Mouse (Mus musculus) midbrain, embryonic 13.5 days (tissue): ENCODE data around the gene Anapc11. TPM values are rescaled to one million over a fixed set of nuclear protein-coding genes. Genes with fewer than 3 reads are reported as not detected.

ENCODE experiments used
- ATAC-seq: fragments of 200-750 bp; cut with Nextera tagmentation; 2 replicates; pipeline ENCODE4 v1.8.0; 2017; ENCODE audit warnings: mild to moderate bottlenecking, moderate TSS enrichment, moderate library complexity
- H3K27ac ChIP-seq: fragments of 300-500 bp; sonication (generic); 2 replicates; pipeline ENCODE4 v1.5.1; 2015; ENCODE audit warnings: inconsistent platforms, mild to moderate bottlenecking, moderate library complexity
- H3K27me3 ChIP-seq: fragments of 300-500 bp; sonication (generic); 2 replicates; pipeline ENCODE4 v1.6.1; 2015; ENCODE audit warnings: mild to moderate bottlenecking, inconsistent platforms
- H3K36me3 ChIP-seq: fragments of 300-500 bp; sonication (generic); 2 replicates; pipeline ENCODE4 v1.6.1; 2015; ENCODE audit warnings: mild to moderate bottlenecking, inconsistent platforms
- H3K4me1 ChIP-seq: fragments of 300-500 bp; sonication (generic); replicated peaks from 2 replicates; pipeline ENCODE4 v1.6.1; 2015; ENCODE audit warnings: inconsistent platforms
- H3K4me2 ChIP-seq: fragments of 300-500 bp; sonication (generic); replicated peaks from 2 replicates; pipeline ENCODE4 v1.6.1; 2015; ENCODE audit warnings: moderate library complexity, mild to moderate bottlenecking, inconsistent platforms
- H3K4me3 ChIP-seq: fragments of 300-500 bp; sonication (generic); replicated peaks from 2 replicates; pipeline ENCODE4 v1.5.1; 2015; ENCODE audit warnings: mild to moderate bottlenecking, inconsistent platforms
- H3K9ac ChIP-seq: fragments of 300-500 bp; sonication (generic); replicated peaks from 2 replicates; pipeline ENCODE4 v1.6.1; 2015; ENCODE audit warnings: mild to moderate bottlenecking, inconsistent platforms
- H3K9me3 ChIP-seq: fragments of 300-500 bp; sonication (generic); 2 replicates; pipeline ENCODE4 v1.6.1; 2016; ENCODE audit warnings: mild to moderate bottlenecking, inconsistent platforms
- WGBS: fragments of 180-500 bp; shearing (Covaris S2); methylation state at CpG from one replicate; pipeline ENCODE4 v1.1.7; 2015; 5-methylcytosine and 5-hydroxymethylcytosine counted together
- polyA plus RNA-seq: library from polyadenylated mRNA; unstranded; fragments of >200 nt; fragmentation: Nextera tagmentation; extraction: Ambion mirVana; gene quantifications from 2 replicates; pipeline ENCODE4 v1.2.1, GENCODE M21; 2015

The Anapc11 gene
- polyA plus RNA-seq, 1 experiment from 2014 or later, result 183 TPM

- H3K4me1 ChIP-seq, result peaks cover 31% of the 10 kb centered on the region
- H3K4me3 ChIP-seq, result peak within 1 kb of the TSS; percentile 99
- no peaks in the 10 kb centered on the region for H3K9me3 ChIP-seq
- 19% methylated on average over 5 of the region's 5 CpGs for WGBS
- H3K4me2 ChIP-seq, result peak within 1 kb of the TSS; percentile 99
- H3K27ac ChIP-seq, result peak within 1 kb of the TSS; percentile 87
- peak; percentile 66 for ATAC-seq
- no peaks in the 10 kb centered on the region for H3K27me3 ChIP-seq
- H3K9ac ChIP-seq, result peak within 1 kb of the TSS; percentile 88
- peaks cover 56% of the 10 kb centered on the region for H3K36me3 ChIP-seq
Measured at GRCm38 (mm10) chr11:120625152-120625775, 27.0 kb downstream of the Anapc11 start, which contains the start of gene Sirt7. Sirt7 (minus strand) TSS chr11:120625240.

- H3K4me1 ChIP-seq, result peaks cover 47% of the 10 kb centered on the region
- no peaks in the 10 kb centered on the region for H3K9me3 ChIP-seq
- H3K36me3 ChIP-seq, result peaks cover 40% of the 10 kb centered on the region
- no peak overlapping the region for H3K27ac ChIP-seq
- H3K9ac ChIP-seq, result no peak overlapping the region; the same call in 1 of the 2 replicates
- no peak overlapping the region for H3K4me2 ChIP-seq
- H3K27me3 ChIP-seq, result no peaks in the 10 kb centered on the region
- 92% methylated on average over 11 of the region's 11 CpGs for WGBS
- no peak for ATAC-seq
- no peak overlapping the region for H3K4me3 ChIP-seq
Measured at GRCm38 (mm10) chr11:120626785-120627467, 28.7 kb downstream of the Anapc11 start.

- Histone ChIP-seq H3K9me3 (no peaks in the 10 kb centered on the region), H3K27me3 (no peaks in the 10 kb centered on the region), H3K4me1 (peaks cover 53% of the 10 kb centered on the region), H3K9ac (no peak overlapping the region), H3K4me2 (no peak overlapping the region), H3K4me3 (no peak overlapping the region), H3K36me3 (peaks cover 37% of the 10 kb centered on the region), H3K27ac (no peak overlapping the region)
- ATAC-seq, result no peak
- WGBS, result 82% methylated on average over 22 of the region's 22 CpGs
Measured at GRCm38 (mm10) chr11:120627468-120628300, 29.5 kb downstream of the Anapc11 start.

GRCm38 (mm10) chr11:120628601-120629340 lies 30.6 kb downstream of the Anapc11 start:
- no peak overlapping the region for H3K4me2 ChIP-seq
- ATAC-seq, result no peak
- 94% methylated on average over 23 of the region's 23 CpGs for WGBS

GRCm38 (mm10) chr11:120629341-120629730 lies 31.1 kb downstream of the Anapc11 start:
- Histone ChIP-seq H3K9ac (peak overlapping the region; percentile 57; the same call in 1 of the 2 replicates), H3K4me3 (no peak overlapping the region), H3K4me2 (no peak overlapping the region), H3K27me3 (no peaks in the 10 kb centered on the region), H3K4me1 (peaks cover 42% of the 10 kb centered on the region), H3K9me3 (no peaks in the 10 kb centered on the region), H3K27ac (no peak overlapping the region), H3K36me3 (peaks cover 30% of the 10 kb centered on the region)
- WGBS, result 72% methylated on average over 23 of the region's 23 CpGs
- ATAC-seq, result no peak

More at GRCm38 (mm10) chr11:120628601-120629340, 30.6 kb downstream of the Anapc11 start:
- Histone ChIP-seq H3K36me3 (peaks cover 30% of the 10 kb centered on the region), H3K4me1 (peaks cover 47% of the 10 kb centered on the region), H3K9me3 (no peaks in the 10 kb centered on the region), H3K27ac (no peak overlapping the region), H3K4me3 (no peak overlapping the region), H3K27me3 (no peaks in the 10 kb centered on the region), H3K9ac (no peak overlapping the region)

- H3K9ac ChIP-seq, result peak overlapping the region; percentile 57
Measured at GRCm38 (mm10) chr11:120629911-120630310, 31.7 kb downstream of the Anapc11 start.

GRCm38 (mm10) chr11:120630401-120630871 lies 32.2 kb downstream of the Anapc11 start:
- H3K4me1 ChIP-seq, result peaks cover 36% of the 10 kb centered on the region
- peak overlapping the region; percentile 2; the same call in 1 of the 2 replicates for H3K4me3 ChIP-seq
- H3K27me3 ChIP-seq, result no peaks in the 10 kb centered on the region
- peak overlapping the region; percentile 57 for H3K9ac ChIP-seq
- H3K27ac ChIP-seq, result no peak overlapping the region
- no peaks in the 10 kb centered on the region for H3K9me3 ChIP-seq
- peak overlapping the region; percentile 9; the same call in 1 of the 2 replicates for H3K4me2 ChIP-seq
- peaks cover 30% of the 10 kb centered on the region for H3K36me3 ChIP-seq
- WGBS, result 29% methylated on average over 5 of the region's 5 CpGs
- no peak for ATAC-seq

More at GRCm38 (mm10) chr11:120629911-120630310, 31.7 kb downstream of the Anapc11 start:
- H3K36me3 ChIP-seq, result peaks cover 30% of the 10 kb centered on the region
- 0 out of 2 replicates have a peak overlapping the region, but pooled peaks have one; percentile 2 for H3K4me3 ChIP-seq
- no peak for ATAC-seq
- H3K27me3 ChIP-seq, result no peaks in the 10 kb centered on the region
- H3K4me2 ChIP-seq, result peak overlapping the region; percentile 9; the same call in 1 of the 2 replicates
- no peak overlapping the region for H3K27ac ChIP-seq
- no peaks in the 10 kb centered on the region for H3K9me3 ChIP-seq
- WGBS, result 22% methylated on average over 5 of the region's 7 CpGs
- H3K4me1 ChIP-seq, result peaks cover 41% of the 10 kb centered on the region

- H3K27ac ChIP-seq, result no peak overlapping the region
- no peaks in the 10 kb centered on the region for H3K9me3 ChIP-seq
- peak overlapping the region; percentile 95 for H3K4me3 ChIP-seq
- peak overlapping the region; percentile 92 for H3K9ac ChIP-seq
- peaks cover 30% of the 10 kb centered on the region for H3K36me3 ChIP-seq
- peaks cover 33% of the 10 kb centered on the region for H3K4me1 ChIP-seq
- no peaks in the 10 kb centered on the region for H3K27me3 ChIP-seq
- no peak for ATAC-seq
- WGBS, result 43% methylated on average over 7 of the region's 7 CpGs
- peak overlapping the region; percentile 88; the same call in 1 of the 2 replicates for H3K4me2 ChIP-seq
Measured at GRCm38 (mm10) chr11:120630881-120631725, 32.9 kb downstream of the Anapc11 start.

GRCm38 (mm10) chr11:120631726-120632448 lies 33.7 kb downstream of the Anapc11 start:
- Histone ChIP-seq H3K4me1 (peaks cover 33% of the 10 kb centered on the region), H3K4me2 (peak overlapping the region; percentile 88), H3K9me3 (no peaks in the 10 kb centered on the region), H3K4me3 (peak overlapping the region; percentile 95), H3K9ac (peak overlapping the region; percentile 92), H3K27me3 (no peaks in the 10 kb centered on the region), H3K36me3 (peaks cover 23% of the 10 kb centered on the region), H3K27ac (peak overlapping the region; percentile 87; the same call in 1 of the 2 replicates)
- no peak for ATAC-seq
- 58% methylated on average over 4 of the region's 4 CpGs for WGBS
